Mouse (Mus musculus): ENCODE results near the gene Zic3. TPM values are rescaled to one million over a fixed set of nuclear protein-coding genes. Genes with fewer than 3 reads are reported as not detected.

Zic3 gene
- not detected for polyA plus RNA-seq (2014; fragmentation: Illumina TruSeq; extraction: RNeasy Lipid Tissue Mini Kit (QIAGEN cat#74804); ENCODE audit: low read depth, low replicate concordance)

GRCm38 (mm10) chrX:58022400-58022799 is at the start of gene Zic3:
Gene Zic3 (plus strand): TSS chrX:58022700.

Data from adipose tissue, adult 10 weeks (tissue).